Mouse (Mus musculus) spleen, postnatal 14 days (tissue): ENCODE data around the gene Krt13.

Experiments used
- DNase-seq, 2 experiments: peaks; one replicate each; pipeline ENCODE4 v3.0.0; 2021 to 2022; ENCODE audit warnings: low spot score in 2 of 2

The Krt13 gene

GRCm38 (mm10) chr11:100112935-100113741 is 8.2 kb downstream of the Krt13 start:
- DNase-seq, result no peak

- no peak for DNase-seq
These were observed 15.7 kb downstream of the Krt13 start, which contains the start of gene Krt36 for GRCm38 (mm10) chr11:100105576-100106122. Krt36 (minus strand) TSS chr11:100105626.

GRCm38 (mm10) chr11:100102693-100103429 is 18.5 kb downstream of the Krt13 start:
- no peak for DNase-seq

GRCm38 (mm10) chr11:100100391-100100790 is 21.0 kb downstream of the Krt13 start:
- DNase-seq, result no peak

- DNase-seq, result no peak
These were observed 23.5 kb downstream of the Krt13 start for GRCm38 (mm10) chr11:100097819-100098218.

- no peak for DNase-seq
These were observed 25.2 kb downstream of the Krt13 start, which contains the start of gene Krt35 for GRCm38 (mm10) chr11:100096141-100096540. Krt35 (minus strand) TSS chr11:100096241.

GRCm38 (mm10) chr11:100088378-100089025 is 32.9 kb downstream of the Krt13 start:
- DNase-seq, result no peak

- DNase-seq, result no peak
These were observed 33.5 kb downstream of the Krt13 start, which contains the start of gene Krt32 for GRCm38 (mm10) chr11:100087861-100088260. Krt32 (minus strand) TSS chr11:100088226.

- no peak for DNase-seq
These were observed 47.5 kb downstream of the Krt13 start for GRCm38 (mm10) chr11:100073873-100074272.
